Mouse (Mus musculus) G1E-ER4 (cell line): ENCODE results near the gene Chd6. TPM values are rescaled to one million over a fixed set of nuclear protein-coding genes. Genes with fewer than 3 reads are reported as not detected.

Experiments used
- GATA1 ChIP-seq: IDR thresholded peaks from one replicate; pipeline ENCODE4 v1.8.0; 2012; ENCODE audit warnings: low read length, inconsistent platforms
- polyA plus RNA-seq: library from polyadenylated mRNA; stranded (reverse); fragments of >175 nt; gene quantifications from 2 replicates; pipeline ENCODE4 v1.2.3, GENCODE M21; 2012

Chd6 gene
- polyA plus RNA-seq, 1 experiment = 10.2 TPM

DNA sequence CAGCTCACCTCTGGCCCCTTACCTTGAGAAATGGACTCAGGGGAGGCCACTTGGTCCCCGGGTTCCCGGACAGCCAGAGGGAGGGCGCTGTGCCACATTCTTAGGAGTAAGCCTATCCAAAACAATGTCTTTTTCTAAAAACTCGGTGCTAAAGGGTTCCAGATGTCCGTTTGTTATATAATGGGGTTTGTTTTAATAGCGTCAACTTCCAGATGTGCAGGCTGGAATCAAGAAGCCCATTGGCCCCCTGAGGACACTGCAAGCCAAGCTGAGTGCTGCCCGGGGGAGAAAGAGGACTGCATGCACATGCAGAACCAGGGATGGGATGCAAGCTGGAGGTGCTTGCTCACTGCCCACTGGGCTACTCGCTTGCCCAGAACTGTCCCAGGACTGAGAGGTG, 176.6 kb downstream of the Chd6 start:
- TF ChIP-seq GATA1 = no peak

DNA sequence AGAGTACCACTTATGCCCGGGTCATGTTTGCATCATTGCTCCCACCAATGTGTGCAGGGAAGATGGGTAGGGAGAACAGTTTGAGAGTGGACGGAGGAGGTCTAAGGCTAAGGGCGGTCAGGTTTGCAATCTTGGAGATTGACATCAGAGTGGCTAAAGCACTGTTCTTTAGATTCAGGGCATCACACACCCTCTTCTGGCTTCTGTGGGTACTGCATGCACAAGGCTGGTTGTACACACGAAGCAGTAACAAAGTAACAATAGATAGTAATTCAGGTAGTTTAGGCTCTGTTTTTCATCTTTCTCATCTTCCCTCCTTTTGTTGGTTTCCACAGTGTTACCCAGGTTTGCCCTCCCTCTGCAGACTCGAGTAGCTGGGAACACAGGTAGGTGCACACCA, 177.5 kb downstream of the Chd6 start:
- TF ChIP-seq GATA1 = no peak

DNA sequence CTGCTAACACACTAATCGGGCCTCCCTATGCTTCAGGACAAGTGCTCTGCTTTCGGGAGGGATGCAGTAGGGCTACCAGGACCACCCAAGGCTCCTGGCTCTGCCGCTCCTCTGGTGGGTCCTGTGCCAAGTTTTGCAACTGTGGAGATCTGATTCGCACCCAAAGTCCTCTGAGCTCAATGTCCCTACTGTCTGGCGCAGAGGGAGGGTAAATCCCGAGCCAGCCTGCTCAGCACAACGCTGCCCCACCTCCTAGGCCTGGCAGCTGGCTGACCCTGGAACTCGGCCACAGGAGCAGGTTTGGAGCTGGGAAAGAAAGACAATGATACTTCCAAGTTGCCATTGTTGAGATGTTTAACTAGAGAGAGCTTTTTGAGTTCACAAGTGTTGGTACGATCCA, 183.7 kb downstream of the Chd6 start:
- no peak for TF ChIP-seq GATA1

DNA sequence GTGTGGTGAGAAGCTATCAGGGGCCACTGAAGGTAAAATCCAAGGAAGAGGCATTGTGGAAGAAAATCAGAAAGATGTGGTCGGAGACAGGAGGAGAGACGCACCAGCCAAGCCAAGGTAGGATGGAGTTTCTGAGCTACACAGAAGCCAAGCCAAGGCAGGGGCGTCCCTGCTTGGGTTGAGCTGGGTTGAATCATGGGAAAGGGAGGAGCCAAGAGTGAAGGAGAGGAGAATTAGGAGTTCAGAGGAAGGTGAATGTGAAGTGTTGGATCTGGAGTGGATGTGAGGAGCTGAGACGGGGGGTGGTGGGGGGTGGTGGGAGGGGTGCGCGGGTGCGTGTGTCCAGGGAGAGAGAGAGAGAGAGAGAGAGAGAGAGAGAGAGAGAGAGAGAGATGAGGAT, 187.6 kb downstream of the Chd6 start:
- TF ChIP-seq GATA1 = no peak

DNA sequence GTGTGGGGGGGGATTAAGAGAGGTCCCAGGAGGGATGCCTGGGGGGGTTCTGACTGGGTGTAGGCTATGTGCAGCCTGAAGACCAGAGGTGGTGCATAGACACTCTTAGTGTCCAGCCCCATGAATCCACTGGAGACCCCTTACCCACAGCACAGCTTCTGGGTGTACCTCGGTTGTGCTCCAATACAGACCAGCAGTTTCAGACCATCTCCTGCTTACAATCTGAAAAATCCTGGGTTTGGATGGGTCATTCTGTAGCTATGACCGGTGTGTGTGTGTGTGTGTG, 190.0 kb downstream of the Chd6 start:
- no peak for TF ChIP-seq GATA1

DNA sequence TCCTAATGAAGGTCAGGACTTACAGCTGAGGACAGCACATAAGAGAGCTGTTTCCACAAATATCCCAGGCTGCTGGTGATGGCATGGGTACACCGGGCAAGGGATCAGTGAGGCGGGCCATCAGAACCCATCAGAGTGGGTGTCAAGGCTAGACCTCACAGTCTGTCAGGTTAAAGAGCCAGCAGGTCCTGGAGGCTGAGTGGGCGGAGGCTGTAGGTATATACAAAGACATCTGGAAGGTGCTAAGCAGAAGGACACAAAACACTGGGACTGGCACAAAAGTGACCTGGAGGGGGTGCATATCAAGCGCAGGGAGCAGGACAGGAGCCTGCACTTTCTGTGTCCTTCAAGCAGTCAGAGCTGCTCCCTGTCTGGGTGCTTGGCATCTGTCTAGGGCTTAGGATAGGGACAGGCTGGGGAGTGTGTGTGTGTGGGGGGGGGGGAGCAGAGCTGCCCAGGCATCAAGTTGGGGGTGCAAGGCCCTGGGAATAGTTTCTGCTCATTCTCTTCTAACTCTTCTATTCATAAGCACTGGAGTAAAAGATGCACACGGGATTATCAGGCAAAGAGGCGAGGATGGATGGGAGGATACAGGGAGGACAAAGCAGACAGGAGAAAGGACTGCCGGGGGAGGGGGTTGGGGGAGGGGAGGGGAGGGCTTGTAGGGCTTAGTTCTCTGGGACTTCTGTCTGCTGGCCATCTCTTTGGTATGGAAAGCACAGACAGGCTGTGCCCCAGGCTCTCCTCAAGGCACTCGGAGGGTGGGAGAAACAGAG, 190.5 kb downstream of the Chd6 start:
- no peak for TF ChIP-seq GATA1

DNA sequence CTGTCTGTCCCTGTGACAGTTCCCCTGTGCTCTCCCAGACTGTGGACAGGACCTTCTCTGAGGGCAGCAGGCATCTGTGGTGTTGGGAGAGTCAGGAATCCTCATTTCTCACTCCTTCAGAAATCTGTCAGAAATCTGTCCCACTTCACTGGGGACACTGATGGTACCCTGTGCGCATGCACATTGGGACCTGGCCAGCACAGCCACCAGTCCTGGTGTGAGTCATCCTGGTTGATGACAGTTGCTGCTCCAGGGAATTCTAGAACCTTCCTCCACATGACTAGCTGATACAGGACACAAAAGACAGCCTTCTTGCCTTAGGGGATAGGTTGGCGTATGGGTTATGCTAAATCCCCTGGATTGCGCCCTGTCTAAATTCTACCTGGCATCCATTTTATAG, 191.6 kb downstream of the Chd6 start:
- TF ChIP-seq GATA1 = no peak

DNA sequence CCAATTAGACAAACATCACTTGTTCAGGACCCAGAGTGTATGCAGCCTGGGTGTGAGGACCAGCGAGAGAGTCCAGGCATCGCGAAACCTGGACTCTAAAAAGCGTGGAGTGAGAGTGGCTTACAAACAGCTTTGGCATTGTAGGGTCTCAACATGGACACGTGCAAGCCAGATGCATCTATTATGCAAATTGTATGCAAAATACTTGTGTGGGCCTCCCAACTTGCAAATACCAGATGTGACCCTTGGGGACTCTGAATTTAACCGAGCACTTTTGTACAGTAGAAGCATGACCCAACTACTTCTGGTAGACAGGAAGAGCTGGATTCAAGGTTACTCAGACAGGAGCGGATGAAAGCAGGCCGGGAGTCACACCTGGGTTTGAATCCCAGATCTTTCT, 192.2 kb downstream of the Chd6 start:
- TF ChIP-seq GATA1 = no peak

DNA sequence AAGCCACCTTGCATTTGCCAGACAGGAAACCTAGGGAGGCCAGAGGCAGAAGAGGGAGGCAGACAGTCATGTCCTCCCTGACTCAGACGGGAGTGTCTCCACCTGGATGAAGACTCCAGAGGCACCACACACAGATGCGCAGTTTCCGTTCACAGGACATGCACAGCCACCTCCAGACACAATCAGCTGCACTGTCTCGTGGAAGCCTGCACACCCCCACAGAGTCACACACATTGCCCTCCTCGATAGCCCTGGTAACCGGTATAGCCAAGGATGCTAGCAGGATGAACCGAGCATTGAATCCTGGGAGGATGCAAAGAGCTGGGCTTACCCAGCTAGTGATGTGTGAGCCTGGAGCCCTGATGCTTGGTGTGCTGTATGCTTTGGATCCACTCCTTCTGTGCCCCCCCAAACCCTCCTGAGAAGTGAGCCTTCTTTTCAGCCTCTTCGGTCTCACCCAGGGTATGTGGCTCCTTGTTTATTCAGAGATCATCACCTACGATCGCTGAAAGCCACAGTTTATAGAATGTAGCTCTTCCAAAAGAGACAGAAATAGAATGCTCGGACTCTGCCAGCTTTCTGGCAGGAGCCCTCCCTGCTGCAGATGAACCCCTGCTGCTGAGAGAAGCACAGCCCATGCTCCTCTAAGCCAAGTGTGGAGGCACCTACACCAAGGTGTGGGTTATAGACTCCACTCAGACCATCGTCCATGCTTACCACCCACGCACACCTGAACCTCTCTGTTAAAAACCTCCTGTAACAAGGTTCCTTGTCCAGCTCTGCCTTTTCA, 192.9 kb downstream of the Chd6 start:
- TF ChIP-seq GATA1 = no peak

DNA sequence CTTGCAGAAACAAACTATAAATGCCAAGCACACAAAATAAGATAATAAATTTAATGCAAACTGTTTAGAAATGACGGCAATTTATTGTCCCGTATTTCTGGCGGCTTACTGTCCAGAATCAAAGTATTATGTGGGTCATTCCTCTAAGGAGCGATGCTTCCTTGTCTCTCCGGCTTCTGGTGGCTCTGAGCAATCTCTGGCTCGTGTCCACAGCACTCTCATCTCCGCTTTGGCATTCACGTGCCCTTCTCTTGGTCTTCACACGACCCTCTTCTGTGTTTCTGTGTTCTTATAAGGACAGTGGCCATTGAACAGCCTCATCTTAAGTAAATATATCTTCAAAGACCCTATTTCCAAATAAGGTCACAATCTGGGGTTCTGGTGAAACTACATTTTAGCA, 194.2 kb downstream of the Chd6 start:
- TF ChIP-seq GATA1 = no peak

DNA sequence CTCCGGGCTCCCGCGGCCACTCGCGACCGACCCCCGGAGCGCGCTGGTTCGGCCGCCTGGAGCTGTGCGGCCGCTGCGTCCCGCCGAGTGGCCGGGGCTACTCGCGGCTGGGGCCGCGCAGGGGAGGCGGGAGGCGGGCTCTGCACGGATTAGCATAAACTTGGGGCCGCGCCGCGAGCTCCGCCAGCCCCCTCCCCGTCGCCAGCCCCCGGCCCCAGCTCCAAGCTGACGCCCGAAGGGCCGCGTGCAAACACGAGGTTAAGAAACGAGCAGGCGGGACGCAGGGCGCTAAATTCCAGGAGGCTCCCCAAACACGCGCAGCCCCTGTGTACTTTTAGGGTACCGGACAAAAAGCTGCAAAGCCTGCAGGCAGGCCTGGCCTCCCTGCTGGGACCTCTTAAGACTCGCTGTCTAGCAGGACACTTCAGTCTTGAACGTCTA, 196.6 kb downstream of the Chd6 start, which contains the start of gene Emilin3:
Gene Emilin3, minus strand, starts transcription at position 98 of the 441 bp plus-strand sequence.
- TF ChIP-seq GATA1 = no peak

DNA sequence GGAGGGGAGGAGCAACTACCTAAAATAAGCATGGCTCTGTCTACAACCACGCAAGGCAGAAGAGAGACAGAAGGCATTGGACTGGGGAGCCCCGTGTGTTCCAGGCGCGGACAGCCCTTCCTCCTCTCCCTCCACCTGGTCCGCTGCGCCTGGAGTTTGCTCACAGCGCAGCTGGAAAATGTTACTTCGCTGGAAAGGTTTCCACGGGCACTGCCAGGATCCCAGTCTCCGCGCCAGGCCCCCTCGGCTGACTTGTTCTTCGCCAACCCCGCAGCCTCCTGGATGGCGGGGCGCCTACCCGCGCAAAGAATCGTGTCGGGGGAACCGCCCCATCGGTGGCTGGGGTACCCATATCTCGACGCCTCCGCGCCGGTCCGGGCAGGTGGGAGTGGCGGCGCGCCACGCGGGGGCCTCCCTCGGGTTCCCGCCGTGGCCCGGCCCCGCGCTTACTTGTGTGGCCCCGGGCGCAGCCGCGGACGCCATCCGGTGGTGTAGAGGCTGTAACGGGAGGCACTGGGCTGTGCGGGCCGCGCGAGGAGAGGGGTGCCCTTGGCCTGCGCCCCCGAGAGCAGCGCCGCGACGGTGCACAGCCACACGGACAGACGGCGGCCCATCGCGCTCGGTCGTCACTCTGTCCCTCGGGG, 197.2 kb downstream of the Chd6 start:
- TF ChIP-seq GATA1 = no peak

DNA sequence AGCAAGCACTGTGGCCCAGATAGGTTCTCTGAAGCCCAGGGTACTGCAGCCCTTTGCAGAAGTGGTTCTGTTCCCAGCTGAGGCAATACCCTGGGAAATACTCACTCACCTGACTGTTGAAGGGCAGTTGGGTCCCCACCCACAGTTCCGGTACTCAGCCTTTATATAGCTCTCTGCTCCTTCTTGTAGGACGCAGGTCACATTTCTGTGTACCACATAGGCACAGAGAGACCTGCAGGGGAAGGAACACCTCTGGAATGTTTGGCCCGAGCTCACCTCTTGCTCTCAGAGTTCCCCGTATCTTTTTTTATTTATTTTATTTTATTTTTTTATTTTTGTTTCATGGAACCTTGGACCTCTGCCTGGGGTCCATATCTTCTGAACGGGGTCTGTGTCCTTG, 198.2 kb downstream of the Chd6 start:
- no peak for TF ChIP-seq GATA1

DNA sequence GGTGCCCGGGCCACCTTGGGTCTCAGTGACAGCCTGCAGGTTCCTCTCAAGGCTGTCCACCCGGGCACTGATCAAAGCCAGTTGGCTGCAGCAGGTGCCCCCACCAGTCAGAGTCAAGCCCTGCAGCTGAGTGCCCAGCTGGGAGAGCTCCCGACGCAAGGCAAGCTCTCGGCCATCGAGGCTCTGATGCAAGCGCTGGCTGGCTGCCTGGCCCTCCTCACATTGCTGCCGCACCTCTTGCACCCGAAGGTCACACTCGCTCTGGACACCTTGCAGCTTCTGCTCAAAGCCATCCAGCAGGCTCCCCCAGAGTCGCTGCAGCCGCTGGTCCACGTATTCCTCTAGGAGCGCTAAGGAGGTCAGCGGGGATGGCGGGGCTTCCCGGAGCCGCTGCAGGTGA, 200.3 kb downstream of the Chd6 start:
- TF ChIP-seq GATA1 = no peak

DNA sequence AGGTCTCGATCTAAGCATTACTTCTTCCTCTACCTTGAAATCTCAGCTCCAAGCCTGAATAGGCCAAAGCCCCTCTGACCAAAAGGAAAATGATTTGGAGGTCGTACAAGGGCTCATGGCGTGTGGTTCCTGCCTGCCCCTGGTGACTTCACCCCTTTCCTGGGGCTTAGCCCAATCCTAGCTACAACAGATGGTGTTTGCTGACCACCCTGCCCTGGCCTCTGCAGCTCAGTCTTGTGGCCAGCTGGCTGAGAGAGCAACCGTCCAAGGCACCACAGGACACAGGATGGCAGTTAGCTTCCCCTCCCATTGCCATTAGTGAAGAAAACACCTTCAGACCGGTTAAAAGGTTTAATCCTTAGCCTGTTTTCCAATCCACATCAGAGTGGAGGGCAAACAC, 202.8 kb downstream of the Chd6 start:
- TF ChIP-seq GATA1 = no peak

DNA sequence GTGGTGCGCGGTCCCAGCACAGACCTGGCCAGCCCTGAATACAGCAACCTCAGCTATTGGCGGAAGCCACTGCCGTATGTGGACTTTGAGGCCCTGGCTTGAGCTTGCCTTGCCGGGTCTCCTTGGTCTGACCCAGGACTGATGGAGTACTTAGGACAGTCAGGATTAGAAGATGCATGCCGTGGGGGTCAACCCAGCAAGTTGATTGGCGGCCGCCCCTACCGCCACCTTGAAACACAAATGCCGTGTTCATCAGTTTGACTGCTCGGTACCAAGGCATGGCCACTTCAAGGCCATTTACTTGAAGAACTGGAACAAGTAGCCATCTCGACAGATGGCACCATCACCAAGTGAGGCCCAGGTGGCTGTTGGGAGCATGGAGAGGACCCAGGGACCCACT, 203.6 kb downstream of the Chd6 start:
- no peak for TF ChIP-seq GATA1
